Mouse (Mus musculus) T-cell, adult 2 months (primary cell): Measurements from ENCODE around the gene Commd2.

Experiments
- DNase-seq: peaks from one replicate; pipeline ENCODE4 v3.0.0; 2022; ENCODE audit warnings: low spot score

The Commd2 gene

GRCm38 (mm10) chr3:57651231-57651864 is at the start of gene Commd2:
Commd2 (minus strand) TSS chr3:57651715.
- DNase-seq, result peak; percentile 86

GRCm38 (mm10) chr3:57696779-57697178 is 45.3 kb upstream of the Commd2 start:
- DNase-seq, result no peak

GRCm38 (mm10) chr3:57696249-57696648 is 44.7 kb upstream of the Commd2 start:
- no peak for DNase-seq

- DNase-seq, result no peak
These were observed 41.2 kb upstream of the Commd2 start, which contains the start of gene Ankub1 for GRCm38 (mm10) chr3:57692719-57693118. Ankub1 (minus strand) TSS chr3:57692799.

- DNase-seq, result no peak
These were observed 40.3 kb upstream of the Commd2 start for GRCm38 (mm10) chr3:57691772-57692171.

- DNase-seq, result no peak
These were observed 26.3 kb upstream of the Commd2 start for GRCm38 (mm10) chr3:57677786-57678185.

GRCm38 (mm10) chr3:57674075-57674474 is 22.6 kb upstream of the Commd2 start:
- DNase-seq, result no peak

GRCm38 (mm10) chr3:57673586-57673985 is 22.1 kb upstream of the Commd2 start:
- no peak for DNase-seq

GRCm38 (mm10) chr3:57667054-57667723 is 15.7 kb upstream of the Commd2 start:
- peak; percentile 42 for DNase-seq

GRCm38 (mm10) chr3:57665880-57666279 is 14.4 kb upstream of the Commd2 start:
- no peak for DNase-seq

GRCm38 (mm10) chr3:57664682-57665081 is 13.2 kb upstream of the Commd2 start:
- DNase-seq, result no peak

GRCm38 (mm10) chr3:57663731-57664130 is 12.2 kb upstream of the Commd2 start:
- DNase-seq, result no peak

- DNase-seq, result no peak
These were observed 7.1 kb upstream of the Commd2 start for GRCm38 (mm10) chr3:57658608-57659007.

- no peak for DNase-seq
These were observed 2.1 kb upstream of the Commd2 start for GRCm38 (mm10) chr3:57653646-57654045.

- DNase-seq, result no peak
These were observed 970 bp upstream of the Commd2 start for GRCm38 (mm10) chr3:57652485-57652884.

- DNase-seq, result no peak
These were observed 347 bp upstream of the Commd2 start for GRCm38 (mm10) chr3:57651865-57652259.

- no peak for DNase-seq
These were observed 8.3 kb downstream of the Commd2 start for GRCm38 (mm10) chr3:57643191-57643590.

GRCm38 (mm10) chr3:57637596-57637995 is 13.9 kb downstream of the Commd2 start:
- DNase-seq, result no peak

- DNase-seq, result no peak
These were observed 16.6 kb downstream of the Commd2 start for GRCm38 (mm10) chr3:57634763-57635487.

- DNase-seq, result no peak
These were observed 24.5 kb downstream of the Commd2 start for GRCm38 (mm10) chr3:57626954-57627513.

- DNase-seq, result peak; percentile 1
These were observed 26.1 kb downstream of the Commd2 start for GRCm38 (mm10) chr3:57625275-57625997.

- DNase-seq, result no peak
These were observed 31.8 kb downstream of the Commd2 start for GRCm38 (mm10) chr3:57619718-57620117.
